Mouse (Mus musculus): ENCODE measurements at regions not wholly inside any gene's neighbourhood (a gene's known extent, or its start where the extent isn't known, plus 50 kb on each side); places are given as distances from the start of the nearest gene placed in this dataset.
"Not testable (repeated sequence)": the region's sequence is repeated elsewhere in the genome, so short reads cannot be mapped to it uniquely, and the experiment has no call there.

- H3K4me2 ChIP-seq, result no peak overlapping the region
- no peak for ATAC-seq (ENCODE audit: insufficient read depth)
- no peak overlapping the region for H3K9ac ChIP-seq
- H3K4me1 ChIP-seq (replicated peaks), result no peaks in the 10 kb centered on the region
- H3K9me3 ChIP-seq (replicated peaks), result no peaks in the 10 kb centered on the region
- H3K27me3 ChIP-seq, result no peaks in the 10 kb centered on the region
- H3K27ac ChIP-seq (replicated peaks), result no peak overlapping the region
- H3K36me3 ChIP-seq (replicated peaks), result no peaks in the 10 kb centered on the region
- WGBS (ENCODE audit: insufficient replicate concordance), result 59% methylated on average over 4 of the region's 4 CpGs
- no peak overlapping the region for H3K4me3 ChIP-seq (replicated peaks)
These were observed 198.3 kb upstream of the Slc7a14 start for GRCm38 (mm10) chr3:31508471-31508870.

GRCm38 (mm10) chr3:31499201-31499968 is 189.2 kb upstream of the Slc7a14 start:
- no peaks in the 10 kb centered on the region for H3K27me3 ChIP-seq
- no peaks in the 10 kb centered on the region; the same call in 1 of the 2 replicates for H3K9me3 ChIP-seq (replicated peaks)
- WGBS (ENCODE audit: insufficient replicate concordance), result 55% methylated on average over 10 of the region's 10 CpGs
- no peaks in the 10 kb centered on the region for H3K36me3 ChIP-seq (replicated peaks)
- H3K4me2 ChIP-seq, result no peak overlapping the region
- H3K27ac ChIP-seq (replicated peaks), result no peak overlapping the region
- H3K9ac ChIP-seq, result no peak overlapping the region
- H3K4me1 ChIP-seq (replicated peaks), result no peaks in the 10 kb centered on the region
- ATAC-seq (ENCODE audit: insufficient read depth), result no peak
- H3K4me3 ChIP-seq (replicated peaks), result no peak overlapping the region

- WGBS (ENCODE audit: insufficient replicate concordance), result 55% methylated on average over 1 of the region's 1 CpGs
- ATAC-seq (ENCODE audit: insufficient read depth), result no peak
- H3K4me2 ChIP-seq, result no peak overlapping the region
- H3K36me3 ChIP-seq (replicated peaks), result no peaks in the 10 kb centered on the region
- H3K9ac ChIP-seq, result no peak overlapping the region
- H3K4me1 ChIP-seq (replicated peaks), result no peaks in the 10 kb centered on the region
- H3K9me3 ChIP-seq (replicated peaks), result no peaks in the 10 kb centered on the region; the same call in 1 of the 2 replicates
- no peaks in the 10 kb centered on the region for H3K27me3 ChIP-seq
- no peak overlapping the region for H3K4me3 ChIP-seq (replicated peaks)
- no peak overlapping the region for H3K27ac ChIP-seq (replicated peaks)
These were observed 185.1 kb upstream of the Slc7a14 start for GRCm38 (mm10) chr3:31495287-31495686.

- Histone ChIP-seq H3K27ac (replicated peaks) (no peak overlapping the region), H3K4me1 (replicated peaks) (no peaks in the 10 kb centered on the region), H3K4me2 (no peak overlapping the region), H3K36me3 (replicated peaks) (no peaks in the 10 kb centered on the region), H3K9me3 (replicated peaks) (no peaks in the 10 kb centered on the region; the same call in 1 of the 2 replicates), H3K27me3 (no peaks in the 10 kb centered on the region), H3K4me3 (replicated peaks) (no peak overlapping the region), H3K9ac (no peak overlapping the region)
- ATAC-seq (ENCODE audit: insufficient read depth), result no peak
- 64% methylated on average over 1 of the region's 1 CpGs for WGBS (ENCODE audit: insufficient replicate concordance)
These were observed 184.5 kb upstream of the Slc7a14 start for GRCm38 (mm10) chr3:31494706-31495105.

- H3K4me1 ChIP-seq (replicated peaks); H3K9me3 ChIP-seq (replicated peaks); H3K4me2 ChIP-seq; ATAC-seq (ENCODE audit: insufficient read depth); H3K27me3 ChIP-seq; H3K4me3 ChIP-seq (replicated peaks); H3K27ac ChIP-seq (replicated peaks); H3K36me3 ChIP-seq (replicated peaks); H3K9ac ChIP-seq: not testable (repeated sequence)
- 55% methylated on average over 1 of the region's 1 CpGs for WGBS (ENCODE audit: insufficient replicate concordance)
These were observed 181.6 kb upstream of the Slc7a14 start for GRCm38 (mm10) chr3:31491736-31492135.

GRCm38 (mm10) chr3:31487596-31487995 is 177.4 kb upstream of the Slc7a14 start:
- no peak overlapping the region for H3K9ac ChIP-seq
- WGBS (ENCODE audit: insufficient replicate concordance), result 64% methylated on average over 6 of the region's 6 CpGs
- no peak overlapping the region for H3K27ac ChIP-seq (replicated peaks)
- ATAC-seq (ENCODE audit: insufficient read depth), result no peak
- H3K4me3 ChIP-seq (replicated peaks), result no peak overlapping the region
- no peaks in the 10 kb centered on the region for H3K36me3 ChIP-seq (replicated peaks)
- no peaks in the 10 kb centered on the region for H3K9me3 ChIP-seq (replicated peaks)
- no peaks in the 10 kb centered on the region for H3K4me1 ChIP-seq (replicated peaks)
- no peaks in the 10 kb centered on the region for H3K27me3 ChIP-seq
- H3K4me2 ChIP-seq, result no peak overlapping the region

- 32% methylated on average over 3 of the region's 3 CpGs for WGBS (ENCODE audit: insufficient replicate concordance)
- Histone ChIP-seq H3K4me2 (no peak overlapping the region), H3K4me1 (replicated peaks) (no peaks in the 10 kb centered on the region), H3K27me3 (no peaks in the 10 kb centered on the region), H3K27ac (replicated peaks) (no peak overlapping the region), H3K9ac (no peak overlapping the region), H3K4me3 (replicated peaks) (no peak overlapping the region), H3K9me3 (replicated peaks) (no peaks in the 10 kb centered on the region), H3K36me3 (replicated peaks) (no peaks in the 10 kb centered on the region)
- ATAC-seq (ENCODE audit: insufficient read depth), result no peak
These were observed 171.8 kb upstream of the Slc7a14 start for GRCm38 (mm10) chr3:31481964-31482363.

GRCm38 (mm10) chr3:31467882-31468281 is 157.7 kb upstream of the Slc7a14 start:
- Histone ChIP-seq H3K4me3 (replicated peaks) (no peak overlapping the region), H3K9ac (no peak overlapping the region), H3K27me3 (no peaks in the 10 kb centered on the region), H3K9me3 (replicated peaks) (no peaks in the 10 kb centered on the region), H3K27ac (replicated peaks) (no peak overlapping the region), H3K4me1 (replicated peaks) (no peaks in the 10 kb centered on the region), H3K4me2 (no peak overlapping the region), H3K36me3 (replicated peaks) (no peaks in the 10 kb centered on the region)
- no peak for ATAC-seq (ENCODE audit: insufficient read depth)
- WGBS (ENCODE audit: insufficient replicate concordance), result 40% methylated on average over 1 of the region's 1 CpGs

GRCm38 (mm10) chr3:31464260-31464659 is 154.1 kb upstream of the Slc7a14 start:
- Histone ChIP-seq H3K27me3 (no peaks in the 10 kb centered on the region), H3K9ac (no peak overlapping the region), H3K27ac (replicated peaks) (no peak overlapping the region), H3K4me3 (replicated peaks) (no peak overlapping the region), H3K4me2 (no peak overlapping the region), H3K36me3 (replicated peaks) (no peaks in the 10 kb centered on the region), H3K4me1 (replicated peaks) (no peaks in the 10 kb centered on the region), H3K9me3 (replicated peaks) (no peaks in the 10 kb centered on the region)
- WGBS (ENCODE audit: insufficient replicate concordance), result 52% methylated on average over 4 of the region's 4 CpGs
- no peak for ATAC-seq (ENCODE audit: insufficient read depth)

GRCm38 (mm10) chr3:31459456-31459855 is 149.3 kb upstream of the Slc7a14 start:
- Histone ChIP-seq H3K9me3 (replicated peaks) (no peaks in the 10 kb centered on the region), H3K4me2 (no peak overlapping the region), H3K4me3 (replicated peaks) (no peak overlapping the region), H3K27ac (replicated peaks) (no peak overlapping the region), H3K4me1 (replicated peaks) (no peaks in the 10 kb centered on the region), H3K9ac (no peak overlapping the region), H3K27me3 (no peaks in the 10 kb centered on the region), H3K36me3 (replicated peaks) (no peaks in the 10 kb centered on the region)
- ATAC-seq (ENCODE audit: insufficient read depth), result no peak
- WGBS (ENCODE audit: insufficient replicate concordance), result 45% methylated on average over 5 of the region's 5 CpGs

- H3K4me1 ChIP-seq (replicated peaks), result no peaks in the 10 kb centered on the region
- no peak overlapping the region for H3K4me2 ChIP-seq
- no peaks in the 10 kb centered on the region for H3K27me3 ChIP-seq
- H3K4me3 ChIP-seq (replicated peaks), result no peak overlapping the region
- H3K36me3 ChIP-seq (replicated peaks), result no peaks in the 10 kb centered on the region
- no peak for ATAC-seq (ENCODE audit: insufficient read depth)
- no peak overlapping the region for H3K27ac ChIP-seq (replicated peaks)
- WGBS (ENCODE audit: insufficient replicate concordance), result 61% methylated on average over 4 of the region's 4 CpGs
- H3K9ac ChIP-seq, result no peak overlapping the region
- no peaks in the 10 kb centered on the region for H3K9me3 ChIP-seq (replicated peaks)
These were observed 147.8 kb upstream of the Slc7a14 start for GRCm38 (mm10) chr3:31457938-31458337.

- no peak overlapping the region for H3K4me3 ChIP-seq (replicated peaks)
- no peak overlapping the region for H3K4me2 ChIP-seq
- H3K36me3 ChIP-seq (replicated peaks), result no peaks in the 10 kb centered on the region
- H3K27ac ChIP-seq (replicated peaks), result no peak overlapping the region
- no peak for ATAC-seq (ENCODE audit: insufficient read depth)
- no peak overlapping the region for H3K9ac ChIP-seq
- no peaks in the 10 kb centered on the region for H3K9me3 ChIP-seq (replicated peaks)
- no peaks in the 10 kb centered on the region for H3K4me1 ChIP-seq (replicated peaks)
- WGBS (ENCODE audit: insufficient replicate concordance), result 68% methylated on average over 5 of the region's 5 CpGs
- no peaks in the 10 kb centered on the region for H3K27me3 ChIP-seq
These were observed 144.9 kb upstream of the Slc7a14 start for GRCm38 (mm10) chr3:31455031-31455430.
